Mouse (Mus musculus): ENCODE data around the gene Desi2. TPM values are rescaled to one million over a fixed set of nuclear protein-coding genes. Genes with fewer than 3 reads are reported as not detected.
"Not testable (repeated sequence)": the region's sequence is repeated elsewhere in the genome, so short reads cannot be mapped to it uniquely, and the experiment has no call there.

Desi2 gene
- 14.7 and 15.6 TPM in 2 replicates for polyA plus RNA-seq (2014; fragmentation: Nextera tagmentation; extraction: Ambion mirVana)

GRCm38 (mm10) chr1:178187216-178187791 lies at the start of gene Desi2:
Gene Desi2 (plus strand): TSS chr1:178187417.
- peak within 1 kb of the TSS; percentile 44 for H3K4me2 ChIP-seq (ENCODE audit: low read depth, severe bottlenecking)
- H3K4me1 ChIP-seq (ENCODE audit: control insufficient read depth, insufficient read depth, low read length); H3K27ac ChIP-seq (replicated peaks; ENCODE audit: low read depth, low read length): not testable (repeated sequence)

GRCm38 (mm10) chr1:178146513-178146912 lies 40.7 kb upstream of the Desi2 start:
- H3K36me3 ChIP-seq (ENCODE audit: control insufficient read depth, insufficient read depth, low read length); H3K27ac ChIP-seq (replicated peaks; ENCODE audit: low read depth, low read length); H3K9ac ChIP-seq (ENCODE audit: low read length); H3K4me1 ChIP-seq (ENCODE audit: control insufficient read depth, insufficient read depth, low read length); H3K27me3 ChIP-seq (ENCODE audit: control insufficient read depth, insufficient read depth, low read length); H3K9me3 ChIP-seq (ENCODE audit: control insufficient read depth, low read length); H3K4me3 ChIP-seq (ENCODE audit: low read depth, low read length); H3K4me2 ChIP-seq (ENCODE audit: low read depth, severe bottlenecking): not testable (repeated sequence)
- DNase-seq (ENCODE audit: low spot score): peak; percentile 28
- ATAC-seq (ENCODE audit: insufficient number of reproducible peaks, low FRiP score, low TSS enrichment, low read depth): peak; percentile 39; the same call in 1 of the 2 replicates
- WGBS: 21% methylated on average over 2 of the region's 2 CpGs

More at GRCm38 (mm10) chr1:178187216-178187791, at the start of gene Desi2:
- WGBS: under 1% methylated on average over 32 of the region's 37 CpGs
- DNase-seq (ENCODE audit: low spot score) (peak; percentile 92), ATAC-seq (ENCODE audit: insufficient number of reproducible peaks, low FRiP score, low TSS enrichment, low read depth) (peak; percentile 99)
- Histone ChIP-seq H3K9ac (ENCODE audit: low read length) (peak within 1 kb of the TSS; percentile 43; the same call in 1 of the 2 replicates), H3K4me3 (ENCODE audit: low read depth, low read length) (peak within 1 kb of the TSS; percentile 47)
- H3K27me3 ChIP-seq (ENCODE audit: control insufficient read depth, insufficient read depth, low read length); H3K9me3 ChIP-seq (ENCODE audit: control insufficient read depth, low read length); H3K36me3 ChIP-seq (ENCODE audit: control insufficient read depth, insufficient read depth, low read length): not testable (repeated sequence)

GRCm38 (mm10) chr1:178146915-178147314 lies 40.3 kb upstream of the Desi2 start:
- H3K27ac ChIP-seq (replicated peaks; ENCODE audit: low read depth, low read length); H3K4me1 ChIP-seq (ENCODE audit: control insufficient read depth, insufficient read depth, low read length); H3K27me3 ChIP-seq (ENCODE audit: control insufficient read depth, insufficient read depth, low read length); ATAC-seq (ENCODE audit: insufficient number of reproducible peaks, low FRiP score, low TSS enrichment, low read depth); H3K4me3 ChIP-seq (ENCODE audit: low read depth, low read length); H3K9ac ChIP-seq (ENCODE audit: low read length); H3K4me2 ChIP-seq (ENCODE audit: low read depth, severe bottlenecking); H3K9me3 ChIP-seq (ENCODE audit: control insufficient read depth, low read length); H3K36me3 ChIP-seq (ENCODE audit: control insufficient read depth, insufficient read depth, low read length): not testable (repeated sequence)
- peak; percentile 23 for DNase-seq (ENCODE audit: low spot score)
- WGBS: 75% methylated on average over 3 of the region's 4 CpGs

GRCm38 (mm10) chr1:178182251-178182650 lies 5.0 kb upstream of the Desi2 start:
- DNase-seq (ENCODE audit: low spot score) (no peak), ATAC-seq (ENCODE audit: insufficient number of reproducible peaks, low FRiP score, low TSS enrichment, low read depth) (no peak)
- no peaks in the 10 kb centered on the region for H3K4me1 ChIP-seq (ENCODE audit: control insufficient read depth, insufficient read depth, low read length)
- WGBS: 90% methylated on average over 2 of the region's 2 CpGs
- H3K4me3 ChIP-seq (ENCODE audit: low read depth, low read length): no peak overlapping the region
- no peaks in the 10 kb centered on the region for H3K27me3 ChIP-seq (ENCODE audit: control insufficient read depth, insufficient read depth, low read length)
- H3K4me2 ChIP-seq (ENCODE audit: low read depth, severe bottlenecking): no peak overlapping the region
- H3K9me3 ChIP-seq (ENCODE audit: control insufficient read depth, low read length): no peaks in the 10 kb centered on the region
- no peak overlapping the region for H3K27ac ChIP-seq (replicated peaks; ENCODE audit: low read depth, low read length)
- H3K9ac ChIP-seq (ENCODE audit: low read length): no peak overlapping the region
- no peaks in the 10 kb centered on the region for H3K36me3 ChIP-seq (ENCODE audit: control insufficient read depth, insufficient read depth, low read length)

GRCm38 (mm10) chr1:178185591-178185990 lies 1.6 kb upstream of the Desi2 start:
- H3K27ac ChIP-seq (replicated peaks; ENCODE audit: low read depth, low read length): no peak overlapping the region
- ATAC-seq (ENCODE audit: insufficient number of reproducible peaks, low FRiP score, low TSS enrichment, low read depth): no peak

GRCm38 (mm10) chr1:178187810-178188209 lies 593 bp downstream of the Desi2 start:
- peak overlapping the region; percentile 41 for H3K4me2 ChIP-seq (ENCODE audit: low read depth, severe bottlenecking)
- DNase-seq (ENCODE audit: low spot score) (peak; percentile 77), ATAC-seq (ENCODE audit: insufficient number of reproducible peaks, low FRiP score, low TSS enrichment, low read depth) (peak; percentile 81)
- H3K27me3 ChIP-seq (ENCODE audit: control insufficient read depth, insufficient read depth, low read length); H3K4me1 ChIP-seq (ENCODE audit: control insufficient read depth, insufficient read depth, low read length); H3K36me3 ChIP-seq (ENCODE audit: control insufficient read depth, insufficient read depth, low read length); H3K27ac ChIP-seq (replicated peaks; ENCODE audit: low read depth, low read length); H3K9me3 ChIP-seq (ENCODE audit: control insufficient read depth, low read length): not testable (repeated sequence)
- peak overlapping the region; percentile 43; the same call in 1 of the 2 replicates for H3K9ac ChIP-seq (ENCODE audit: low read length)
- 0% methylated on average over 24 of the region's 38 CpGs for WGBS
- peak overlapping the region; percentile 47 for H3K4me3 ChIP-seq (ENCODE audit: low read depth, low read length)

More at GRCm38 (mm10) chr1:178185591-178185990, 1.6 kb upstream of the Desi2 start:
- Histone ChIP-seq H3K4me3 (ENCODE audit: low read depth, low read length) (no peak overlapping the region), H3K4me2 (ENCODE audit: low read depth, severe bottlenecking) (no peak overlapping the region), H3K4me1 (ENCODE audit: control insufficient read depth, insufficient read depth, low read length) (no peaks in the 10 kb centered on the region), H3K9ac (ENCODE audit: low read length) (no peak overlapping the region), H3K9me3 (ENCODE audit: control insufficient read depth, low read length) (no peaks in the 10 kb centered on the region), H3K36me3 (ENCODE audit: control insufficient read depth, insufficient read depth, low read length) (no peaks in the 10 kb centered on the region), H3K27me3 (ENCODE audit: control insufficient read depth, insufficient read depth, low read length) (no peaks in the 10 kb centered on the region)
- DNase-seq (ENCODE audit: low spot score): no peak

GRCm38 (mm10) chr1:178188386-178188785 lies 1.2 kb downstream of the Desi2 start:
- no peaks in the 10 kb centered on the region for H3K27me3 ChIP-seq (ENCODE audit: control insufficient read depth, insufficient read depth, low read length)
- H3K4me3 ChIP-seq (ENCODE audit: low read depth, low read length): peak overlapping the region; percentile 22
- no peak overlapping the region for H3K9ac ChIP-seq (ENCODE audit: low read length)
- no peaks in the 10 kb centered on the region for H3K4me1 ChIP-seq (ENCODE audit: control insufficient read depth, insufficient read depth, low read length)
- no peak for DNase-seq (ENCODE audit: low spot score)
- H3K27ac ChIP-seq (replicated peaks; ENCODE audit: low read depth, low read length): no peak overlapping the region
- ATAC-seq (ENCODE audit: insufficient number of reproducible peaks, low FRiP score, low TSS enrichment, low read depth): no peak
- H3K9me3 ChIP-seq (ENCODE audit: control insufficient read depth, low read length): no peaks in the 10 kb centered on the region
- no peaks in the 10 kb centered on the region for H3K36me3 ChIP-seq (ENCODE audit: control insufficient read depth, insufficient read depth, low read length)
- peak overlapping the region; percentile 44 for H3K4me2 ChIP-seq (ENCODE audit: low read depth, severe bottlenecking)
- WGBS: 11% methylated on average over 13 of the region's 13 CpGs

GRCm38 (mm10) chr1:178205701-178206325 lies 18.6 kb downstream of the Desi2 start:
- Histone ChIP-seq H3K9me3 (ENCODE audit: control insufficient read depth, low read length) (no peaks in the 10 kb centered on the region), H3K4me1 (ENCODE audit: control insufficient read depth, insufficient read depth, low read length) (no peaks in the 10 kb centered on the region), H3K4me2 (ENCODE audit: low read depth, severe bottlenecking) (no peak overlapping the region), H3K4me3 (ENCODE audit: low read depth, low read length) (no peak overlapping the region), H3K36me3 (ENCODE audit: control insufficient read depth, insufficient read depth, low read length) (no peaks in the 10 kb centered on the region), H3K27ac (replicated peaks; ENCODE audit: low read depth, low read length) (no peak overlapping the region), H3K27me3 (ENCODE audit: control insufficient read depth, insufficient read depth, low read length) (no peaks in the 10 kb centered on the region), H3K9ac (ENCODE audit: low read length) (no peak overlapping the region)
- whole genome bisulfite sequencing: 92% methylated on average over 10 of the region's 10 CpGs
- DNase-seq (ENCODE audit: low spot score) (no peak), ATAC-seq (ENCODE audit: insufficient number of reproducible peaks, low FRiP score, low TSS enrichment, low read depth) (no peak)

All from limb, embryonic 11.5 days (tissue).